Mouse (Mus musculus) lung, embryonic 14.5 days (tissue): Measurements from ENCODE around the gene Ankrd50. TPM values are rescaled to one million over a fixed set of nuclear protein-coding genes. Genes with fewer than 3 reads are reported as not detected.

Source experiments
- ATAC-seq: fragments of 200-750 bp; cut with Nextera tagmentation; 2 replicates; pipeline ENCODE4 v1.8.0; 2017; ENCODE audit warnings: mild to moderate bottlenecking, moderate TSS enrichment, moderate library complexity; ENCODE audit not compliant: insufficient read depth
- DNase-seq: peaks from one replicate; pipeline ENCODE4 v3.0.0-alpha.2; 2015
- H3K27ac ChIP-seq: fragments of 300-500 bp; sonication (generic); 2 replicates; pipeline ENCODE4 v1.5.1; 2014; ENCODE audit warnings: low read depth, mild to moderate bottlenecking, moderate library complexity
- H3K27me3 ChIP-seq: fragments of 300-500 bp; sonication (generic); 2 replicates; pipeline ENCODE4 v1.6.1; 2014; ENCODE audit warnings: low read length, control low read depth; ENCODE audit not compliant: insufficient read depth
- H3K36me3 ChIP-seq: fragments of 300-500 bp; sonication (generic); 2 replicates; pipeline ENCODE4 v1.6.1; 2014; ENCODE audit warnings: control low read depth; ENCODE audit not compliant: insufficient read depth
- H3K4me1 ChIP-seq: fragments of 300-500 bp; sonication (generic); 2 replicates; pipeline ENCODE4 v1.6.1; 2014; ENCODE audit warnings: antibody characterized with exemption, control low read depth; ENCODE audit not compliant: insufficient read depth
- H3K4me2 ChIP-seq: fragments of 300-500 bp; sonication (generic); 2 replicates; pipeline ENCODE4 v1.6.1; 2014; ENCODE audit warnings: mild to moderate bottlenecking
- H3K4me3 ChIP-seq: fragments of 300-500 bp; sonication (generic); 2 replicates; pipeline ENCODE4 v1.5.1; 2014; ENCODE audit warnings: low read depth, low read length
- H3K9ac ChIP-seq: fragments of 300-500 bp; sonication (generic); 2 replicates; pipeline ENCODE4 v1.6.1; 2014
- H3K9me3 ChIP-seq: fragments of 300-500 bp; sonication (generic); 2 replicates; pipeline ENCODE4 v1.6.1; 2016; ENCODE audit warnings: low read depth, low read length, control low read depth
- CTCF ChIP-seq: IDR thresholded peaks from 2 replicates; pipeline ENCODE4 v1.5.1; 2016; ENCODE audit warnings: antibody characterized with exemption, low read depth
- WGBS: fragments of 180-500 bp; shearing (Covaris S2); extraction: QIAGEN DNeasy Blood & Tissue Kit; methylation state at CpG from one replicate; pipeline ENCODE4 v1.1.7; 2014; 5-methylcytosine and 5-hydroxymethylcytosine counted together
- polyA plus RNA-seq: library from polyadenylated mRNA; unstranded; fragments of >200 nt; fragmentation: Nextera tagmentation; extraction: Ambion mirVana; gene quantifications from 2 replicates; pipeline ENCODE4 v1.2.1, GENCODE M21; 2014

The Ankrd50 gene
- polyA plus RNA-seq, 1 experiment from 2014 or later, result 24.8 TPM

GRCm38 (mm10) chr3:38466880-38467405 lies 17.7 kb downstream of the Ankrd50 start:
- no peak for TF ChIP-seq CTCF
- no peak overlapping the region for H3K4me3 ChIP-seq
- no peak overlapping the region for H3K4me2 ChIP-seq
- DNase-seq, result no peak
- no peak for ATAC-seq
- H3K9me3 ChIP-seq, result no peaks in the 10 kb centered on the region
- 71% methylated on average over 8 of the region's 8 CpGs for WGBS
- peaks cover 16% of the 10 kb centered on the region for H3K36me3 ChIP-seq
- no peak overlapping the region for H3K27ac ChIP-seq
- H3K27me3 ChIP-seq, result no peaks in the 10 kb centered on the region
- H3K4me1 ChIP-seq, result no peaks in the 10 kb centered on the region
- H3K9ac ChIP-seq, result no peak overlapping the region

- Histone ChIP-seq H3K4me2 (no peak overlapping the region), H3K9me3 (no peaks in the 10 kb centered on the region), H3K27ac (no peak overlapping the region), H3K27me3 (no peaks in the 10 kb centered on the region), H3K4me1 (no peaks in the 10 kb centered on the region), H3K36me3 (peaks cover 20% of the 10 kb centered on the region), H3K9ac (no peak overlapping the region), H3K4me3 (no peak overlapping the region)
- DNase-seq (no peak), ATAC-seq (no peak)
- 89% methylated on average over 5 of the region's 5 CpGs for WGBS
- TF ChIP-seq CTCF, result no peak
These were observed 18.5 kb downstream of the Ankrd50 start for GRCm38 (mm10) chr3:38466139-38466538.

GRCm38 (mm10) chr3:38463149-38463548 lies 21.5 kb downstream of the Ankrd50 start:
- Histone ChIP-seq H3K4me1 (no peaks in the 10 kb centered on the region), H3K4me2 (no peak overlapping the region), H3K9me3 (no peaks in the 10 kb centered on the region), H3K9ac (no peak overlapping the region), H3K27me3 (no peaks in the 10 kb centered on the region), H3K4me3 (no peak overlapping the region), H3K27ac (no peak overlapping the region), H3K36me3 (peaks cover 34% of the 10 kb centered on the region)
- DNase-seq (no peak), ATAC-seq (no peak)
- no peak for TF ChIP-seq CTCF
- 86% methylated on average over 2 of the region's 2 CpGs for WGBS

GRCm38 (mm10) chr3:38461742-38462141 lies 22.9 kb downstream of the Ankrd50 start:
- no peak for TF ChIP-seq CTCF
- H3K4me3 ChIP-seq, result no peak overlapping the region
- no peaks in the 10 kb centered on the region for H3K9me3 ChIP-seq
- H3K4me1 ChIP-seq, result no peaks in the 10 kb centered on the region
- WGBS, result 52% methylated on average over 2 of the region's 2 CpGs
- peaks cover 42% of the 10 kb centered on the region for H3K36me3 ChIP-seq
- ATAC-seq (no peak), DNase-seq (no peak)
- no peak overlapping the region for H3K9ac ChIP-seq
- H3K4me2 ChIP-seq, result no peak overlapping the region
- no peak overlapping the region for H3K27ac ChIP-seq
- H3K27me3 ChIP-seq, result no peaks in the 10 kb centered on the region

- no peak overlapping the region for H3K9ac ChIP-seq
- DNase-seq (no peak), ATAC-seq (no peak)
- WGBS, result 82% methylated on average over 4 of the region's 4 CpGs
- no peak overlapping the region for H3K4me3 ChIP-seq
- H3K36me3 ChIP-seq, result peaks cover 57% of the 10 kb centered on the region
- H3K4me1 ChIP-seq, result no peaks in the 10 kb centered on the region
- TF ChIP-seq CTCF, result no peak
- H3K27me3 ChIP-seq, result no peaks in the 10 kb centered on the region
- H3K27ac ChIP-seq, result no peak overlapping the region
- H3K9me3 ChIP-seq, result no peaks in the 10 kb centered on the region
- H3K4me2 ChIP-seq, result no peak overlapping the region
These were observed 24.4 kb downstream of the Ankrd50 start for GRCm38 (mm10) chr3:38460250-38460624.

GRCm38 (mm10) chr3:38459507-38460249 lies 25.0 kb downstream of the Ankrd50 start:
- no peaks in the 10 kb centered on the region for H3K4me1 ChIP-seq
- ATAC-seq, result no peak
- H3K4me2 ChIP-seq, result no peak overlapping the region
- no peak overlapping the region for H3K9ac ChIP-seq
- TF ChIP-seq CTCF, result no peak
- no peaks in the 10 kb centered on the region for H3K9me3 ChIP-seq
- no peak overlapping the region for H3K27ac ChIP-seq
- no peak overlapping the region for H3K4me3 ChIP-seq
- H3K36me3 ChIP-seq, result peaks cover 63% of the 10 kb centered on the region
- WGBS, result 50% methylated on average over 5 of the region's 5 CpGs
- no peak for DNase-seq
- H3K27me3 ChIP-seq, result no peaks in the 10 kb centered on the region

GRCm38 (mm10) chr3:38457041-38457440 lies 27.6 kb downstream of the Ankrd50 start:
- no peaks in the 10 kb centered on the region for H3K9me3 ChIP-seq
- H3K4me3 ChIP-seq, result no peak overlapping the region
- H3K27me3 ChIP-seq, result no peaks in the 10 kb centered on the region
- 94% methylated on average over 14 of the region's 14 CpGs for WGBS
- H3K36me3 ChIP-seq, result peaks cover 69% of the 10 kb centered on the region
- DNase-seq (no peak), ATAC-seq (no peak)
- no peaks in the 10 kb centered on the region for H3K4me1 ChIP-seq
- TF ChIP-seq CTCF, result no peak
- H3K27ac ChIP-seq, result no peak overlapping the region
- H3K9ac ChIP-seq, result no peak overlapping the region
- no peak overlapping the region for H3K4me2 ChIP-seq
